Mouse (Mus musculus): Measurements from ENCODE around the gene Fpr1.

GRCm38 (mm10) chr17:17840796-17841195, 42.9 kb downstream of the Fpr1 start:
- TF ChIP-seq CTCF (IDR thresholded peaks at IDR 0.05; ENCODE audit: borderline replicate concordance, insufficient read depth, low read depth, low read length) (no peak), POLR2A (IDR thresholded peaks at IDR 0.05; ENCODE audit: borderline replicate concordance, insufficient read depth, low read length) (no peak)
